Mouse (Mus musculus) mouse trophoblast stem cell (cell line): ENCODE results near the gene Zfp966.
"Not testable (repeated sequence)": the region's sequence is repeated elsewhere in the genome, so short reads cannot be mapped to it uniquely, and the experiment has no call there.

Experiments
- in situ Hi-C, 2 experiments: fragments of 300-500 bp; cut with MseI, MboI; formaldehyde crosslinking; loops; 2 replicates in 1 of 2; 3 replicates in 1 of 2; pipeline ENCODE4 v1.15.1; 2025

The Zfp966 gene

DNA sequence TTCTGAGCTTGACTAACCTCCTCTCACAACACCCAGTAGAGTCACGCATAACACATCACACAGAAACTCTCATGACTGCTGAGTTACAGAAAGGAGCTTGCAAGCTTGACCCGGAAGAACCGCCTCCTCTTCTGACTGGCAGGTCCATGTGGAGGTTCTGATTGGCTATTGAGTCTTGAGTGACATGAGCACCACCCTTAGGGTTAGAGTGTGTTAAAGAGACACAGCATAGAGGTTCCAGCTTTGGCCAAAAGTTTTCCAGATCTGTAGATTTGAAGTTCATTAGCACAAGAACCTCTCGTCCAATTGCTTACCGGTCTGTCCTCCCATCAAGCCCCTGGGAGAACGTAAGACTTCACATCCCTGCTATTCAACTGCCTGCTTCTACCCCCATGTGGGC lies at the start of gene Zfp966:
Gene Zfp966, minus strand, starts transcription at position 101 of the 400 bp plus-strand sequence.
- in situ Hi-C loops, result not testable (repeated sequence)

DNA sequence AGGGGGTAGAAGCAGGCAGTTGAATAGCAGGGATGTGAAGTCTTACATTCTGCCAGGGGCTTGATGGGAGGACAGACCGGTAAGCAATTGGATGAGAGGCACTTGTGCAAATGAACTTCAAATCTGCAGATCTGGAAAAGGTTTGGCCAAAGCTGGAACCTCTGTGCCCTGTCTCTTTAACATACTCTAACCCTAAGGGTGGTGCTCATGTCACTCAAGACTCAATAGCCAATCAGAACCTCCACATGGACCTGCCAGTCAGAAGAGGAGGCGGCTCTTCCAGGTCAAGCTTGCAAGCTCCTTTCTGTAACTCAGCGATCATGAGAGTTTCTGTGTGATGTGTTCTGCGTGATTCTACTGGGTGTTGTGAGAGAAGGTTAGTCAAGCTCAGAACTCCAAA lies 34.1 kb upstream of the Zfp966 start, which contains the start of gene Gm2026:
Gene Gm2026, plus strand, starts transcription at position 301 of the 400 bp plus-strand sequence.
- in situ Hi-C loops, result not testable (repeated sequence)

- in situ Hi-C loops, result not testable (repeated sequence)
Observed at GRCm38 (mm10) chr2:175869024-175869423, 61.9 kb downstream of the Zfp966 start, which contains the start of gene Gm6710. Gene Gm6710 (plus strand): TSS chr2:175869219.
